Mouse (Mus musculus) embryonic fibroblast, embryonic 13.5 days (primary cell): ENCODE results near the gene Clcn6.

ENCODE experiments used
- CTCF ChIP-seq: IDR thresholded peaks from 2 replicates; pipeline ENCODE4 v1.5.1; 2011; ENCODE audit warnings: mild to moderate bottlenecking, control low read depth, low read length, moderate library complexity, borderline replicate concordance; ENCODE audit not compliant: insufficient read depth
- POLR2A ChIP-seq: IDR thresholded peaks from 2 replicates; pipeline ENCODE4 v1.6.1; 2011; ENCODE audit warnings: low read depth, mild to moderate bottlenecking, control low read depth, low read length, moderate library complexity

GRCm38 (mm10) chr4:147978391-147978790, 60.2 kb downstream of the Clcn6 start:
- TF ChIP-seq CTCF (no peak), POLR2A (no peak)
